Mouse (Mus musculus): Measurements from ENCODE around the gene 9430038I01Rik.

DNA sequence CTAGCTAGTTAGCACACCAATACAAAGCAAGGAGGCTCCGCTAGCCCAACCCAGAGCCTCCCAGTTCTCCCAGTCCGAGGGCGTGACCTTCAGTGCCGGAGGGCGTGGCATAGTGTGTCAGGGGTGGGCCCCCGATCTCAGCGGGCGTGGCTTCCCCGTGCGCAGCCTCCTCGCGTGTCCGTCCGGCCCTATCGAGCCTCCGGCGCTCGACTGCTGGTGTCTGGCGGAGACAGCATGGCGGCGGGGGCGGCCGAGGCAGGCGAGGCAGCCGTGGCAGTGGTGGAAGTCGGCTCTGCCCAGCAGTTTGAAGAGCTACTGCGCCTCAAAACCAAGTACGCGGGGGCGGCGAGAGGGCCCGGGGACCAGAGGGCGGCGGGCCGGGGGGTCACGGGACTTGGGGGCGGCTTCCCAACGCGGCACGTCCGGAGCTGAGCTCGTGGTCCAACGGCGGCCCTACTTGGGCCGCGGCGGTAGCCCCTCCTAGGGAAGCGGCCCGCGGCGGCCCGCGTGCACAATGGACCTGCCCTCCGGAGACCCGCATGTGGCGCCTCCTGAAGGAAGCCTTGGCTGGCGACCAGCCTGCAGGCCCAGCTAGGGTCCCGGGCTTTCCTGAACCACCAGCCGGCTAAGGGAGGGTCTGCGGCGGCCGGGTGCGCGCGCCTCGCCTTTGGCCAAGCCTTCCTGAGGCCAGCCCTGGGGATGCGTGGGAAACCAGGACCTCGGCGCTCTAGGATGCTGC is 27.0 kb upstream of the 9430038I01Rik start, which contains the start of gene Glrx3:
- no peak for TF ChIP-seq CEBPB (IDR thresholded peaks at IDR 0.05; ENCODE audit: insufficient read depth, poor library complexity, severe bottlenecking)
- TF ChIP-seq TCF12 (IDR thresholded peaks at IDR 0.05; ENCODE audit: insufficient read depth, poor library complexity, severe bottlenecking), result no peak
- TF ChIP-seq POLR2A (IDR thresholded peaks at IDR 0.05; ENCODE audit: insufficient read length, low read depth), result peak; percentile 84
- TF ChIP-seq E2F4 (IDR thresholded peaks at IDR 0.05; ENCODE audit: insufficient read depth), result no peak
- TF ChIP-seq REST (IDR thresholded peaks at IDR 0.05; ENCODE audit: insufficient read depth, insufficient read length), result no peak
- no peak for TF ChIP-seq MAX (IDR thresholded peaks at IDR 0.05; ENCODE audit: low read depth)
- TF ChIP-seq MYOD1 (IDR thresholded peaks at IDR 0.05; ENCODE audit: control insufficient read depth in 1 of 3, insufficient read length in 2 of 3, low read depth in 2 of 3), result no peak
- TF ChIP-seq USF1 (IDR thresholded peaks at IDR 0.05; ENCODE audit: low read depth), result no peak
- TF ChIP-seq TCF3 (IDR thresholded peaks at IDR 0.05; ENCODE audit: insufficient read length, low read depth), result no peak
